Mouse (Mus musculus) sigmoid colon, adult 10 weeks (tissue): ENCODE measurements around the gene Coro1a. TPM values are rescaled to one million over a fixed set of nuclear protein-coding genes. Genes with fewer than 3 reads are reported as not detected.

Experiments
- polyA plus RNA-seq: library from polyadenylated mRNA; stranded (reverse); fragments of 350-450 nt; fragmentation: Illumina TruSeq; extraction: RNeasy Lipid Tissue Mini Kit (QIAGEN cat#74804); gene quantifications from one replicate; pipeline ENCODE4 v1.2.3, GENCODE M21; 2014; ENCODE audit warnings: low read depth, low replicate concordance

Coro1a gene
- 4.6 TPM for polyA plus RNA-seq

DNA sequence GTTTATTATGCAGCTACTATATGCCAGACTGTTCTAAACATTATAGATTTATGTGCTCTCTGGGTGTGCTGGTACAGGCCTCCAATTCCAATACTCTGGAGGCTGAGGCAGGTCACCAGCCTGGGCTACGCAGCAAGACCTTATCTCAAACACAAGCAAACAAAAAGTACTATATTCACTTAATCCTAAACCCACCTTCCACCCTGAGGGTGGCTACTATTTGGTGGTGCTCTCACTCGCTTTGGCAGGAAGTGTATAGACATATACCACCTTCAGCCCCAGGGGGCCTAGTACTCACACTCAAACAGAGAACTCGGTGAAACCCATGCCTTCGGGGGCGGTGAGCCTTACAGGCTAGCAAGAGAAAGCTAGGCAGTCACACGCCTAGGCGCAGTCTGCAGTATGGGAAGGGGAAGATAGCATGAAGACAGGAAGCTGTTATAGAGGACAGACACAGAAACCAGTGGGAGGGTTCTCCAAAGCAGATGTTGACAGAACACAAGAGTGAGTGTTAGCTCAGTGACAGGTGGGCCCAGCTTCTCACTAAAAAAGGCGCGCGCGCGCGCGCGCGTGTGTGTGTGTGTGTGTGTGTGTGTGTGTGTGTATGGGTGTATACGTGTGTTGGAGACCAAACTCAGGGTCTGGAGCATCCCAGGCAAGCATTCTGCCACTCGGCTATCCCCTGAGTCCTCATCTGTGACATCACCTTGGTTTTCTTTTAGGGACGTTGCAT is at the start of gene Coro1a:
Gene Coro1a, minus strand, starts transcription at position 346 of the 733 bp plus-strand sequence.

DNA sequence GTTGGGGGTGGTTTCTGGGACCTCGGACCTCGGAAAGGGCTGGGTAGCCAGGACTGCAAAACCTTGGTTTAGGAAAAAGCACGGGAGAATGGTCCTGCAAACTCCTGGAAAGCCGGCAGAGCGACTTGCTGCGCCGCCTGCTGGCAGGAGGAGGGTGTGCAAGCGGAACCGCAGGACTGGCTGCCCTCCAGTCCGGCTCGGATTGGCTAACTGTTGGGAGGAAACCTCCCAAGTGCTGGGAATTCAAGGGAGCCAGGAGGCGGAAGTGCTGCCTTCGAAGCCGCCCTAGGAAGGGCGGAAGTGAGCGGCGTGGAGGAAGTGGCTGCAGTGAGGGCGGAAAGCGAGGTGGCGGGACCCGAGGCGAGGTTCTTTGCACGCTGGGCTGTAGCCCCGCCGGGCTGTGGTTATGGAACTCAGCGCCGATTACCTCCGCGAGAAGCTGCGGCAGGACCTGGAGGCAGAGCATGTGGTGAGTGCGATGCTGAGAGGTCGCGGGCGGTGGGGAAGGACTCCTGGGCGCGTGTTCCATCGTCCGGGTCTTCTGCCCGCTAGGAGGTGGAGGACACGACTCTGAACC is 11.9 kb downstream of the Coro1a start, which contains the start of gene Slx1b:
Gene Slx1b, minus strand, starts transcription at position 154 of the 577 bp plus-strand sequence.

DNA sequence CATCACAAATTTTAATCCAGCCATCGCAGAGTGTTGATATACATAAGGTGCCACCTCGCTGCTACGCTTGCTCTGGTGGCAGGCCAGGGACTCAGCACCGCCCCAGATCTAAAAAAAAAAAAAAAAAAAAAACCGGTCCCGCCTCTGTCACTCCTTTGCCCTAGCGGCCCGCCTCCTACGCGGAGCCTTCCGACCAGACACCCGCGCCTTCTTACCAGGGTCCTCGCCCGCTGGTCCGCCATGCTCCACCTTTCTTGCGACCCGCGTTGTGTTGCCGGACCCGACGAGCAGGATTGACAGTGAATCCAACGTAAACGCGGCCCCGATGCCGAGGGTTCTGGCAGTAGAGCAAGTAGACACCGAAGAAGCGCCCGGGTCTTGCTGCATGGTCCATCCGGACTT is 12.4 kb downstream of the Coro1a start, which contains the start of gene Bola2:
Gene Bola2, plus strand, starts transcription at position 192 of the 402 bp plus-strand sequence.

DNA sequence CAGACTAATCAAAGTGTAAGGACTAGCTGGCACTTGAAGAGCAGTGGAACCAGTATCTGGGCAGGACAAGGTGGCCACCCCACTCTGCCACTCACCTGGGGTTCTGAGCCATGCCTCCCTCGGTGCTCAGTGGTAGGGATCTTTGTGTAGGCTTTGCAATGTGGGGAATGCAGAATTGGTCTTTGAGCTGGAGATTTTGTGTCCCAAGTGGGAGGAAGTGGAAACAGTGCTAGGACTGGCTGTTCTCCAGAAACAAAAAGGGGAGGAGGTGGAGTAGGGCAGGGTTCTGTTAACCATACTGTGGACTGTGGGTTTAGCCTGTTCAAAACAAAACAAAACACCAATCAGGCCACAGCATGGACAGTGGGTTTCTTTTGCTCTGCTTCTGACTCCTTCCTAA is 31.4 kb downstream of the Coro1a start, which contains the start of gene Sult1a1:
Gene Sult1a1, minus strand, starts transcription at position 226 of the 400 bp plus-strand sequence.

Other genes with a start within 250 kb of the Coro1a start
- not detected for gene Atp2a1, start 244.7 kb downstream of the Coro1a start, polyA plus RNA-seq
- 0.91 TPM for gene Sh2b1, start 232.4 kb downstream of the Coro1a start, polyA plus RNA-seq
- gene Tufm, start 220.4 kb downstream of the Coro1a start, polyA plus RNA-seq: 4.8 TPM
- 42.0 TPM for gene Atxn2l, start 204.3 kb downstream of the Coro1a start, polyA plus RNA-seq
- 225 TPM for gene Eif3c, start 141.4 kb downstream of the Coro1a start, polyA plus RNA-seq
- gene Apobr, start 122.8 kb downstream of the Coro1a start, polyA plus RNA-seq: 0.22 TPM
- 4.5 TPM for gene Cln3, start 122.0 kb downstream of the Coro1a start, polyA plus RNA-seq
- not detected for gene Il27, start 112.8 kb downstream of the Coro1a start, polyA plus RNA-seq
- gene Nupr1, start 76.9 kb downstream of the Coro1a start, polyA plus RNA-seq: 62.1 TPM
- 3.5 TPM for gene Sgf29, start 58.5 kb downstream of the Coro1a start, polyA plus RNA-seq
- 841 TPM for gene Sult1a1, start 31.4 kb downstream of the Coro1a start, polyA plus RNA-seq
- gene Bola2, start 12.4 kb downstream of the Coro1a start, polyA plus RNA-seq: 0.41 TPM
- gene Slx1b, start 12.0 kb downstream of the Coro1a start, polyA plus RNA-seq: 3.5 TPM
- 43.9 TPM for gene Mapk3, start 51.8 kb upstream of the Coro1a start, polyA plus RNA-seq
- 3.2 TPM for gene Gdpd3, start 58.5 kb upstream of the Coro1a start, polyA plus RNA-seq
- 17.7 TPM for gene Ypel3, start 69.2 kb upstream of the Coro1a start, polyA plus RNA-seq
- gene Tbx6, start 73.7 kb upstream of the Coro1a start, polyA plus RNA-seq: not detected
- gene Ppp4c, start 84.7 kb upstream of the Coro1a start, polyA plus RNA-seq: 47.0 TPM
- not detected for gene Fam57b, start 89.9 kb upstream of the Coro1a start, polyA plus RNA-seq
- gene 4930451I11Rik, start 123.9 kb upstream of the Coro1a start, polyA plus RNA-seq: not detected
- gene Doc2a, start 139.6 kb upstream of the Coro1a start, polyA plus RNA-seq: not detected
- 11.7 TPM for gene Hirip3, start 154.2 kb upstream of the Coro1a start, polyA plus RNA-seq
- gene Ino80e, start 154.6 kb upstream of the Coro1a start, polyA plus RNA-seq: 17.4 TPM
- 10.1 TPM for gene Taok2, start 176.9 kb upstream of the Coro1a start, polyA plus RNA-seq
- gene Tmem219, start 215.1 kb upstream of the Coro1a start, polyA plus RNA-seq: 12.7 TPM
- gene Kctd13, start 221.1 kb upstream of the Coro1a start, polyA plus RNA-seq: 6.1 TPM
- not detected for gene Asphd1, start 241.8 kb upstream of the Coro1a start, polyA plus RNA-seq
- 2.1 TPM for gene Sez6l2, start 242.8 kb upstream of the Coro1a start, polyA plus RNA-seq